Mouse (Mus musculus) embryonic facial prominence, embryonic 13.5 days (tissue): ENCODE results near the gene Ciz1. TPM values are rescaled to one million over a fixed set of nuclear protein-coding genes. Genes with fewer than 3 reads are reported as not detected.
A peak's percentile ranks its signal among the peaks of the same experiment; 100 is the strongest.

Experiments
- ATAC-seq: fragments of 200-750 bp; cut with Nextera tagmentation; 2 replicates; pipeline ENCODE4 v1.8.0; 2017; ENCODE audit warnings: low read depth; ENCODE audit not compliant: insufficient number of reproducible peaks, insufficient read depth, low FRiP score, low TSS enrichment
- H3K27ac ChIP-seq: fragments of 300-500 bp; sonication (generic); 2 replicates; pipeline ENCODE4 v1.5.1; 2015; ENCODE audit warnings: moderate library complexity, mild to moderate bottlenecking, inconsistent platforms
- H3K27me3 ChIP-seq: fragments of 300-500 bp; sonication (generic); 2 replicates; pipeline ENCODE4 v1.6.1; 2015; ENCODE audit warnings: mild to moderate bottlenecking, inconsistent platforms
- H3K36me3 ChIP-seq: fragments of 300-500 bp; sonication (generic); 2 replicates; pipeline ENCODE4 v1.6.1; 2015; ENCODE audit warnings: mild to moderate bottlenecking, inconsistent platforms
- H3K4me1 ChIP-seq: fragments of 300-500 bp; sonication (generic); 2 replicates; pipeline ENCODE4 v1.6.1; 2015; ENCODE audit warnings: inconsistent platforms
- H3K4me2 ChIP-seq: fragments of 300-500 bp; sonication (generic); 2 replicates; pipeline ENCODE4 v1.6.1; 2015; ENCODE audit warnings: moderate library complexity, mild to moderate bottlenecking, inconsistent platforms
- H3K4me3 ChIP-seq: fragments of 300-500 bp; sonication (generic); 2 replicates; pipeline ENCODE4 v1.5.1; 2015; ENCODE audit warnings: mild to moderate bottlenecking, inconsistent platforms
- H3K9ac ChIP-seq: fragments of 300-500 bp; sonication (generic); 2 replicates; pipeline ENCODE4 v1.6.1; 2015; ENCODE audit warnings: mild to moderate bottlenecking, inconsistent platforms
- H3K9me3 ChIP-seq: fragments of 300-500 bp; sonication (generic); 2 replicates; pipeline ENCODE4 v1.6.1; 2016; ENCODE audit warnings: inconsistent platforms
- WGBS: fragments of 180-500 bp; shearing (Covaris S2); methylation state at CpG from one replicate; pipeline ENCODE4 v1.1.7; 2015; ENCODE audit warnings: mixed read lengths; 5-methylcytosine and 5-hydroxymethylcytosine counted together
- polyA plus RNA-seq: library from polyadenylated mRNA; unstranded; fragments of >200 nt; fragmentation: Nextera tagmentation; extraction: Ambion mirVana; gene quantifications from 2 replicates; pipeline ENCODE4 v1.2.1, GENCODE M21; 2015

Gene Ciz1
- polyA plus RNA-seq, 1 experiment from 2014 or later: 54.2 TPM

GRCm38 (mm10) chr2:32340836-32341633 is 11.1 kb upstream of the Ciz1 start:
- Histone ChIP-seq H3K4me2 (no peak overlapping the region), H3K4me3 (no peak overlapping the region), H3K36me3 (peaks cover 63% of the 10 kb centered on the region), H3K9ac (no peak overlapping the region), H3K4me1 (peaks cover 27% of the 10 kb centered on the region), H3K9me3 (no peaks in the 10 kb centered on the region), H3K27me3 (no peaks in the 10 kb centered on the region), H3K27ac (peak overlapping the region; percentile 39; the same call in 1 of the 2 replicates)
- WGBS: 76% methylated on average over 13 of the region's 13 CpGs
- no peak for ATAC-seq

GRCm38 (mm10) chr2:32341634-32341939 is 10.5 kb upstream of the Ciz1 start:
- Histone ChIP-seq H3K27me3 (no peaks in the 10 kb centered on the region), H3K4me1 (peaks cover 27% of the 10 kb centered on the region), H3K27ac (peak overlapping the region; percentile 39), H3K9me3 (no peaks in the 10 kb centered on the region), H3K4me3 (no peak overlapping the region), H3K9ac (peak overlapping the region; percentile 33; the same call in 1 of the 2 replicates), H3K36me3 (peaks cover 59% of the 10 kb centered on the region), H3K4me2 (no peak overlapping the region)
- no peak for ATAC-seq
- 78% methylated on average over 4 of the region's 4 CpGs for WGBS

DNA sequence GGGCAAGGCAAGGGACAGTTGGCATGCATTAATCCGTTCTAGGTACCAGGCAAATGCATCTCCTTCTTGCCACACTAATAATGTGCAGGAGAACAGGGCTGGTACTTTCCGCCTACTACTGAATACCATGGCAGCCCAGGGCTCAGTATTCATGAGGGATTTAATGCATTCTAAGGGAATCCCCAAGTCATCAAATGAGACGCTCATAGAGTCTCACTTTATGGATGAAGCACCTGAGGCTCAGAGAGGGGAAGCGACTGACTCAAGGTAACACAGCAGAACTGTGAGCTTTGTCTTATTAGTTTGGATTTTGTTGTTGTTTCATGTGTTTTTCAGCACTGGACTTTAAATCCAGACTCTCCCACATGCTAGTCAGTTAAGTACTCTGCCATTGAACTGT is 10.1 kb upstream of the Ciz1 start:
- Histone ChIP-seq H3K9ac (no peak overlapping the region; the same call in 1 of the 2 replicates), H3K4me2 (no peak overlapping the region), H3K4me3 (no peak overlapping the region), H3K4me1 (peaks cover 27% of the 10 kb centered on the region), H3K9me3 (no peaks in the 10 kb centered on the region), H3K27ac (peak overlapping the region; percentile 44; the same call in 1 of the 2 replicates), H3K36me3 (peaks cover 59% of the 10 kb centered on the region), H3K27me3 (no peaks in the 10 kb centered on the region)
- no peak for ATAC-seq
- WGBS: 87% methylated on average over 4 of the region's 4 CpGs

DNA sequence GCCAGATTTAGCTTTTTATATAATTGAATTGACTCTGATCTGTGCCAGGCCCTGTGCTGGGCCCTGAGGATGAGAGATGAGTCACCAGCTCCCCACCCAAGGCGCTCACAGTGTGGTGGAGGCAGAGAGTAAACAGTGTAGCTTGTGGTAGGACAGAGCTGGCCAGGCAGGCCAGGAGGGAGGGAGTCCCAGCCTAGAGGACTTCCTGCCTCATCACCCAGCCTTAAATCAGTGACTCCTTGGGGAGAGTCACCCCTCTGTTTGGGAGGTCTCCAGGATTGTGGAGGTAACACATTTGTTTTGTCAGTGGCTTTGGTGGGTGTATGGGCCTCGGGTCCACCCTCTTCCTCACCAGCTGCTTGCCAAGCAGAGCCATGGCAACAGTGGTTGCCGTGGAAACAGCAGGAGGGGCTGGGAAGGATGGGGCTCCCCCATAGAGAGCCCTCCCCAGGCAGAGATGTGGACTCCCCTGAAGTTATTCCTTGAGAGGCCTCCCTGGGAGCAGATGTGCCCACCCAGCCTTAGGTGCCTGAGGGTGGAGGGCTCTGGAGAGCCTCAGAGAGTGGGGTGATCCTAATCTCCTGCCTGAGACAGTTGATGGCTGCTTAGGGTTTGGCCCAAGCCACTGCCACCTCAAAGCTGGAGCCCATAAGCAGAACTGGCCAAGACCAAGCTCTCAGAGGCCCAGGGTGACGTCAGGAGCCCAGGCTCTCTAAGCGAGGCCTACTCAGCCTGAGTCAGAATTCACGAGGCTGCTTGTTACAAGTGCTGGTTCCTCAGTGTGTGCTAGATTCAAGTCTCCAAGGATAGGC is 9.4 kb upstream of the Ciz1 start:
- Histone ChIP-seq H3K36me3 (peaks cover 55% of the 10 kb centered on the region), H3K27me3 (no peaks in the 10 kb centered on the region), H3K4me1 (peaks cover 27% of the 10 kb centered on the region), H3K9me3 (no peaks in the 10 kb centered on the region), H3K27ac (peak overlapping the region; percentile 44), H3K4me3 (no peak overlapping the region), H3K4me2 (no peak overlapping the region), H3K9ac (0 out of 2 replicates have a peak overlapping the region, but pooled peaks have one; percentile 46)
- 65% methylated on average over 6 of the region's 6 CpGs for whole genome bisulfite sequencing
- ATAC-seq: peak; percentile 60; the same call in 1 of the 2 replicates

GRCm38 (mm10) chr2:32343351-32343671 is 8.8 kb upstream of the Ciz1 start:
- no peak overlapping the region for H3K4me3 ChIP-seq
- WGBS: 97% methylated on average over 2 of the region's 2 CpGs
- no peaks in the 10 kb centered on the region for H3K9me3 ChIP-seq
- peaks cover 28% of the 10 kb centered on the region for H3K4me1 ChIP-seq
- no peak for ATAC-seq
- H3K36me3 ChIP-seq: peaks cover 51% of the 10 kb centered on the region
- H3K27me3 ChIP-seq: no peaks in the 10 kb centered on the region
- H3K9ac ChIP-seq: 0 out of 2 replicates have a peak overlapping the region, but pooled peaks have one; percentile 51
- no peak overlapping the region for H3K4me2 ChIP-seq
- peak overlapping the region; percentile 44 for H3K27ac ChIP-seq

- Histone ChIP-seq H3K36me3 (peaks cover 53% of the 10 kb centered on the region), H3K27me3 (no peaks in the 10 kb centered on the region), H3K27ac (no peak overlapping the region), H3K4me2 (no peak overlapping the region), H3K9ac (peak overlapping the region; percentile 51; the same call in 1 of the 2 replicates), H3K4me3 (no peak overlapping the region), H3K9me3 (no peaks in the 10 kb centered on the region), H3K4me1 (peaks cover 31% of the 10 kb centered on the region)
- 79% methylated on average over 10 of the region's 10 CpGs for WGBS
- no peak for ATAC-seq
Observed at GRCm38 (mm10) chr2:32344056-32344455, 8.1 kb upstream of the Ciz1 start.

GRCm38 (mm10) chr2:32344598-32345321 is 7.4 kb upstream of the Ciz1 start:
- Histone ChIP-seq H3K36me3 (peaks cover 49% of the 10 kb centered on the region), H3K27me3 (no peaks in the 10 kb centered on the region), H3K9me3 (no peaks in the 10 kb centered on the region), H3K27ac (no peak overlapping the region), H3K4me3 (no peak overlapping the region), H3K4me2 (no peak overlapping the region), H3K9ac (0 out of 2 replicates have a peak overlapping the region, but pooled peaks have one; percentile 21), H3K4me1 (peaks cover 38% of the 10 kb centered on the region)
- no peak for ATAC-seq
- 66% methylated on average over 14 of the region's 14 CpGs for WGBS

- Histone ChIP-seq H3K27me3 (no peaks in the 10 kb centered on the region), H3K4me1 (peaks cover 57% of the 10 kb centered on the region), H3K27ac (no peak overlapping the region), H3K9me3 (no peaks in the 10 kb centered on the region), H3K36me3 (peaks cover 47% of the 10 kb centered on the region), H3K4me3 (no peak overlapping the region), H3K4me2 (no peak overlapping the region), H3K9ac (no peak overlapping the region)
- WGBS: 79% methylated on average over 6 of the region's 6 CpGs
- no peak for ATAC-seq
Observed at GRCm38 (mm10) chr2:32347019-32347418, 5.1 kb upstream of the Ciz1 start.

GRCm38 (mm10) chr2:32348311-32348710 is 3.8 kb upstream of the Ciz1 start:
- Histone ChIP-seq H3K9ac (0 out of 2 replicates have a peak overlapping the region, but pooled peaks have one; percentile 6), H3K4me1 (peaks cover 47% of the 10 kb centered on the region), H3K27ac (no peak overlapping the region), H3K9me3 (no peaks in the 10 kb centered on the region), H3K36me3 (peaks cover 42% of the 10 kb centered on the region), H3K4me2 (no peak overlapping the region), H3K4me3 (no peak overlapping the region), H3K27me3 (no peaks in the 10 kb centered on the region)
- no peak for ATAC-seq
- WGBS: 77% methylated on average over 11 of the region's 11 CpGs

DNA sequence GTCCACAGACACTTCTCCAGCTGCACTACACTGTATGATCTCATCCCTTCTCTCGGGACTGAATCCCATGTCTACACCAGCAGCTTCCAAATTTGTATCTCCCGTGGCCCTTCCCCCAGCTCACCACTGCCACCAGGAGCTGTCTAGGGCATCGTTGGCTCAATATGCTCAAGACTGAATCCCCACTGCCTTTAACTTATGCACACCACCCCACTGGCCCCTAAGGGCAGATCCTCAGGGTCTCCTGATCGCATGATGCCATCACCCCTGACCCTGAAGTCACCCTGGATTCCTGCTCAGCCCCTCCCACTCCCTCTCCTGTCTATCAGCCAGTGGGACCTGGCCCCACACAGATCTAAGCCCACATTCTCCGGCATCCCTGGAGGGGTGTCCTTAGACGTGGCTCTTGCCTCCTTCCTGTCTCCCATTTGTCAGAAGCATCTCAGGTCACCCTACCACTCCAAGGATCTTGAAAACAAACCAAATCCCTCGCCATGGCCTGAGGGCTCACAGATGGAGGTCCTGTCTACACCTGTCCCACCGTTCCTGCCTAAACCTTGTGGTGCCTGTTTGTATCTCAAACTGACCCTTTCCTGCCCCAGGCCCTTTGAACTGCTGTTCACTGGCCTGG is 2.4 kb upstream of the Ciz1 start:
- WGBS: 48% methylated on average over 8 of the region's 8 CpGs
- Histone ChIP-seq H3K27me3 (no peaks in the 10 kb centered on the region), H3K9me3 (no peaks in the 10 kb centered on the region), H3K4me3 (no peak overlapping the region), H3K36me3 (peaks cover 30% of the 10 kb centered on the region), H3K4me1 (peaks cover 44% of the 10 kb centered on the region), H3K27ac (no peak overlapping the region), H3K4me2 (peak overlapping the region; percentile 78), H3K9ac (peak overlapping the region; percentile 91; the same call in 1 of the 2 replicates)
- ATAC-seq: no peak

- 47% methylated on average over 13 of the region's 13 CpGs for WGBS
- no peak overlapping the region; the same call in 1 of the 2 replicates for H3K27ac ChIP-seq
- peaks cover 42% of the 10 kb centered on the region for H3K4me1 ChIP-seq
- no peak overlapping the region for H3K4me3 ChIP-seq
- H3K36me3 ChIP-seq: peaks cover 27% of the 10 kb centered on the region
- peak overlapping the region; percentile 78 for H3K4me2 ChIP-seq
- no peaks in the 10 kb centered on the region for H3K9me3 ChIP-seq
- H3K9ac ChIP-seq: peak overlapping the region; percentile 91
- no peaks in the 10 kb centered on the region for H3K27me3 ChIP-seq
- ATAC-seq: no peak
Observed at GRCm38 (mm10) chr2:32350471-32351051, 1.6 kb upstream of the Ciz1 start.
